Mouse (Mus musculus) lung, postnatal 0 days (tissue): ENCODE measurements around the gene Rai1.

Experiments
- CTCF ChIP-seq: IDR thresholded peaks from 2 replicates; pipeline ENCODE4 v1.5.1; 2016; ENCODE audit warnings: antibody characterized with exemption, mild to moderate bottlenecking
- EP300 ChIP-seq: IDR thresholded peaks from 2 replicates; pipeline ENCODE4 v1.6.1; 2016; ENCODE audit warnings: antibody characterized with exemption, mild to moderate bottlenecking, control low read depth

- TF ChIP-seq CTCF (peak; percentile 72), EP300 (no peak)
Observed at GRCm38 (mm10) chr11:60195108-60195507, 90.3 kb downstream of the Rai1 start.
